Mouse (Mus musculus) gastrocnemius, postnatal 4 days (tissue): Measurements from ENCODE around the gene Nemp1. TPM values are rescaled to one million over a fixed set of nuclear protein-coding genes. Genes with fewer than 3 reads are reported as not detected.

Source experiments
- DNase-seq, 2 experiments: peaks; one replicate each; pipeline ENCODE4 v3.0.0; 2021 to 2022; ENCODE audit warnings: low spot score in 2 of 2, mixed read lengths in 2 of 2
- long read RNA-seq, 2 experiments: library from polyadenylated mRNA; stranded (forward); transcript quantifications; one replicate each; pipeline ENCODE4 v2.0.0; 2021
- total RNA-seq, 2 experiments: library from RNA; stranded (reverse); gene quantifications; 2 replicates each; pipeline ENCODE4 v1.2.3; 2021

The Nemp1 gene
- 1 to 10 TPM; 6.0 to 7.3 TPM for total RNA-seq
- long read RNA-seq, experiment 1, full-length matches to known transcripts = 6 of 8 reads
- long read RNA-seq, experiment 1, partial matches to known transcripts = 0 of 8 reads
- long read RNA-seq, experiment 1, other reads (novel, unspliced or antisense) = 2 of 8 reads
- long read RNA-seq, experiment 2, full-length matches to known transcripts = 3 of 4 reads
- long read RNA-seq, experiment 2, partial matches to known transcripts = 0 of 4 reads
- long read RNA-seq, experiment 2, other reads (novel, unspliced or antisense) = 1 of 4 reads

- DNase-seq = peak; percentile 77 to 86
These were observed at the start of gene Nemp1 for GRCm38 (mm10) chr10:127666501-127667268. Gene Nemp1 (plus strand): TSS chr10:127666901.

- no peak for DNase-seq
These were observed 49.4 kb upstream of the Nemp1 start for GRCm38 (mm10) chr10:127617294-127617693.

- no peak for DNase-seq
These were observed 48.5 kb upstream of the Nemp1 start for GRCm38 (mm10) chr10:127618173-127618572.

- DNase-seq = no peak
These were observed 47.5 kb upstream of the Nemp1 start for GRCm38 (mm10) chr10:127619119-127619721.

- DNase-seq = peak; percentile 38 to 51
These were observed 46.7 kb upstream of the Nemp1 start for GRCm38 (mm10) chr10:127619941-127620405.

- DNase-seq = peak; percentile 47
These were observed 46.1 kb upstream of the Nemp1 start, which contains the start of gene Lrp1 for GRCm38 (mm10) chr10:127620406-127621190. Gene Lrp1 (minus strand): TSS chr10:127621148.

GRCm38 (mm10) chr10:127621191-127622056 lies 45.3 kb upstream of the Nemp1 start:
- peak; percentile 82 to 91 for DNase-seq

GRCm38 (mm10) chr10:127622057-127622392 lies 44.7 kb upstream of the Nemp1 start:
- peak in 1 of 2 experiments; percentile 77 for DNase-seq

- DNase-seq = no peak
These were observed 44.0 kb upstream of the Nemp1 start for GRCm38 (mm10) chr10:127622661-127623060.

- no peak for DNase-seq
These were observed 43.1 kb upstream of the Nemp1 start for GRCm38 (mm10) chr10:127623439-127624216.

GRCm38 (mm10) chr10:127626433-127626832 lies 40.3 kb upstream of the Nemp1 start:
- no peak for DNase-seq

GRCm38 (mm10) chr10:127631261-127632214 lies 35.2 kb upstream of the Nemp1 start:
- no peak for DNase-seq

- no peak for DNase-seq
These were observed 33.9 kb upstream of the Nemp1 start for GRCm38 (mm10) chr10:127632668-127633271.

- no peak for DNase-seq
These were observed 26.3 kb upstream of the Nemp1 start for GRCm38 (mm10) chr10:127640421-127640820.

GRCm38 (mm10) chr10:127641861-127642771 lies 24.6 kb upstream of the Nemp1 start:
- DNase-seq = peak; percentile 84 to 92

GRCm38 (mm10) chr10:127642772-127643552 lies 23.7 kb upstream of the Nemp1 start, which contains the start of gene Stat6:
Gene Stat6 (plus strand): TSS chr10:127642986.
- peak in 1 of 2 experiments; percentile 77 for DNase-seq
